Mouse (Mus musculus) naive thymus-derived CD4-positive, alpha-beta T cell, adult 2 months (primary cell): ENCODE measurements around the gene Gsk3a.

ENCODE experiments used
- DNase-seq: peaks from one replicate; pipeline ENCODE4 v3.0.0-alpha.2; 2011; ENCODE audit warnings: low read depth

The Gsk3a gene

GRCm38 (mm10) chr7:25221102-25221883, 16.4 kb downstream of the Gsk3a start, which contains the start of gene Zfp526:
Gene Zfp526, plus strand, starts transcription at chr7:25221425.
- peak; percentile 98 for DNase-seq

GRCm38 (mm10) chr7:25220457-25221101, 17.1 kb downstream of the Gsk3a start, which contains the start of gene Dedd2:
Gene Dedd2, minus strand, starts transcription at chr7:25220615.
- peak; percentile 61 for DNase-seq

GRCm38 (mm10) chr7:25219756-25220456, 17.7 kb downstream of the Gsk3a start:
- peak; percentile 99 for DNase-seq

- DNase-seq: no peak
Measured at GRCm38 (mm10) chr7:25219416-25219750, 18.3 kb downstream of the Gsk3a start.

GRCm38 (mm10) chr7:25218705-25219415, 18.8 kb downstream of the Gsk3a start:
- peak; percentile 77 for DNase-seq

GRCm38 (mm10) chr7:25217653-25218395, 19.8 kb downstream of the Gsk3a start:
- DNase-seq: no peak

- no peak for DNase-seq
Measured at GRCm38 (mm10) chr7:25214172-25214571, 23.5 kb downstream of the Gsk3a start.

GRCm38 (mm10) chr7:25213099-25213498, 24.6 kb downstream of the Gsk3a start:
- DNase-seq: peak; percentile 62

GRCm38 (mm10) chr7:25210482-25210881, 27.2 kb downstream of the Gsk3a start:
- DNase-seq: no peak

GRCm38 (mm10) chr7:25209161-25209622, 28.5 kb downstream of the Gsk3a start:
- DNase-seq: peak; percentile 61

GRCm38 (mm10) chr7:25206094-25206830, 31.4 kb downstream of the Gsk3a start:
- peak; percentile 50 for DNase-seq

- peak; percentile 82 for DNase-seq
Measured at GRCm38 (mm10) chr7:25205355-25206093, 32.1 kb downstream of the Gsk3a start.

- DNase-seq: no peak
Measured at GRCm38 (mm10) chr7:25203624-25204023, 34.0 kb downstream of the Gsk3a start.

GRCm38 (mm10) chr7:25197384-25198018, 40.1 kb downstream of the Gsk3a start:
- no peak for DNase-seq

- no peak for DNase-seq
Measured at GRCm38 (mm10) chr7:25196107-25196506, 41.5 kb downstream of the Gsk3a start.

GRCm38 (mm10) chr7:25195148-25195547, 42.5 kb downstream of the Gsk3a start:
- no peak for DNase-seq

- no peak for DNase-seq
Measured at GRCm38 (mm10) chr7:25192110-25192509, 45.5 kb downstream of the Gsk3a start.

GRCm38 (mm10) chr7:25190806-25191205, 46.8 kb downstream of the Gsk3a start:
- DNase-seq: no peak
